Mouse (Mus musculus) heart, postnatal 0 days (tissue): ENCODE data around the gene Gnao1.

Experiments
- CTCF ChIP-seq: IDR thresholded peaks from 2 replicates; pipeline ENCODE4 v1.5.1; 2016; ENCODE audit warnings: antibody characterized with exemption, control low read depth, low read depth
- EP300 ChIP-seq: IDR thresholded peaks from 2 replicates; pipeline ENCODE4 v1.6.1; 2016; ENCODE audit warnings: antibody characterized with exemption, low read depth

GRCm38 (mm10) chr8:93814266-93814665, 4.5 kb downstream of the Gnao1 start:
- TF ChIP-seq EP300 (no peak), CTCF (no peak)
